Mouse (Mus musculus): ENCODE measurements around the gene Rab29.

GRCm38 (mm10) chr1:131917634-131918033 lies 50.6 kb downstream of the Rab29 start:
- no peak for TF ChIP-seq CTCF (IDR thresholded peaks at IDR 0.05 in 2 of 3, conservative IDR thresholded peaks at IDR 0.05 in 1 of 3; ENCODE audit: control insufficient read depth in 1 of 3, insufficient read depth in 1 of 3, low read depth in 2 of 3, low read length in 3 of 3, poor library complexity in 1 of 3, severe bottlenecking in 1 of 3)
- no peak for TF ChIP-seq E2F4 (IDR thresholded peaks at IDR 0.05; ENCODE audit: borderline replicate concordance, low read depth, low read length)
- TF ChIP-seq ELF1 (IDR thresholded peaks at IDR 0.05; ENCODE audit: low read depth, low read length): no peak
- no peak for TF ChIP-seq SMC3 (IDR thresholded peaks at IDR 0.05; ENCODE audit: low read depth, low read length)
- no peak for TF ChIP-seq HCFC1 (IDR thresholded peaks at IDR 0.05; ENCODE audit: low read depth, low read length)
